Mouse (Mus musculus) liver, embryonic 14.5 days (tissue): ENCODE measurements around the gene Mcmbp.

Source experiments
- CTCF ChIP-seq: IDR thresholded peaks from 2 replicates; pipeline ENCODE4 v1.5.1; 2016; ENCODE audit warnings: antibody characterized with exemption, low read depth, control low read depth
- EP300 ChIP-seq: IDR thresholded peaks from 2 replicates; pipeline ENCODE4 v1.6.1; 2016; ENCODE audit warnings: antibody characterized with exemption, low read depth

DNA sequence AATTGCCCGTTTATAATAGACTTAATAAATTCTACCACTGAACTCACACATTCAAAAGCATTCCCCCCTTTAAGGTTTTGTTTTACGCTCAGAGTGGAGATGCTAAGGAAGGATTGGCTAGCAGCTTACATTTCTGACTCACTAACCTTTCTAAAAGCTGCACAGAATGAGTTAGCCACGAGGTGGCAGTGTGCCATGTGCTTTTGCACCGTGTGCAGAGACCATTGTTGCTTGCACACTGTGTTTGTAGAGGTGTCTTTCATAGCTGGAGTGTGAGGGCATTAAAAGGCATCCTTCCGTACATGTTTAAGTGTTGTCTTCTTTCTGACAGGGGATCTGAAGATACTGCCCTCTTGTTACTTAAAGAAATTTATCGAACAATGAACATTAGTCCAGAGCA is 39.0 kb upstream of the Mcmbp start:
- TF ChIP-seq CTCF: peak; percentile 78
- no peak for TF ChIP-seq EP300
